Mouse (Mus musculus): ENCODE measurements at regions not wholly inside any gene's neighbourhood (a gene's known extent, or its start where the extent isn't known, plus 50 kb on each side); places are given as distances from the start of the nearest gene placed in this dataset.

- TF ChIP-seq POLR2A (IDR thresholded peaks at IDR 0.05; ENCODE audit: extremely low read depth, insufficient read depth, low read length): no peak
- no peak for TF ChIP-seq CTCF (IDR thresholded peaks at IDR 0.05; ENCODE audit: extremely low read depth, insufficient read depth, low read length)
Measured at GRCm38 (mm10) chr2:133352800-133353199, 199.2 kb upstream of the Bmp2 start.
